Mouse (Mus musculus) kidney, embryonic 14.5 days (tissue): ENCODE data around the gene Lrsam1. TPM values are rescaled to one million over a fixed set of nuclear protein-coding genes. Genes with fewer than 3 reads are reported as not detected.

Experiments
- ATAC-seq: fragments of 200-750 bp; cut with Nextera tagmentation; 2 replicates; pipeline ENCODE4 v1.8.0; 2017; ENCODE audit warnings: moderate number of reproducible peaks, mild to moderate bottlenecking, moderate TSS enrichment, moderate library complexity; ENCODE audit not compliant: low FRiP score, low TSS enrichment
- H3K27ac ChIP-seq: fragments of 300-500 bp; sonication (generic); 2 replicates; pipeline ENCODE4 v1.5.1; 2014; ENCODE audit warnings: low read depth, mild to moderate bottlenecking, low read length, moderate library complexity, mixed read lengths
- H3K27me3 ChIP-seq: fragments of 300-500 bp; sonication (generic); 2 replicates; pipeline ENCODE4 v1.6.1; 2014; ENCODE audit warnings: mild to moderate bottlenecking, low read length; ENCODE audit not compliant: control insufficient read depth, insufficient read depth
- H3K36me3 ChIP-seq: fragments of 300-500 bp; sonication (generic); 2 replicates; pipeline ENCODE4 v1.6.1; 2014; ENCODE audit warnings: low read length, mixed read lengths; ENCODE audit not compliant: control insufficient read depth, insufficient read depth
- H3K4me1 ChIP-seq: fragments of 300-500 bp; sonication (generic); 2 replicates; pipeline ENCODE4 v1.6.1; 2014; ENCODE audit warnings: low read length, mixed read lengths; ENCODE audit not compliant: control insufficient read depth, insufficient read depth
- H3K4me2 ChIP-seq: fragments of 300-500 bp; sonication (generic); replicated peaks from 2 replicates; pipeline ENCODE4 v1.6.1; 2014; ENCODE audit warnings: low read depth, mild to moderate bottlenecking, low read length
- H3K4me3 ChIP-seq: fragments of 300-500 bp; sonication (generic); 2 replicates; pipeline ENCODE4 v1.5.1; 2014; ENCODE audit warnings: mild to moderate bottlenecking, low read length
- H3K9ac ChIP-seq: fragments of 300-500 bp; sonication (generic); 2 replicates; pipeline ENCODE4 v1.6.1; 2014; ENCODE audit warnings: low read depth, mild to moderate bottlenecking, low read length, moderate library complexity
- H3K9me3 ChIP-seq: fragments of 300-500 bp; sonication (generic); 2 replicates; pipeline ENCODE4 v1.6.1; 2016; ENCODE audit warnings: low read length; ENCODE audit not compliant: control insufficient read depth
- WGBS: fragments of 180-500 bp; shearing (Covaris S2); extraction: QIAGEN DNeasy Blood & Tissue Kit; methylation state at CpG from one replicate; pipeline ENCODE4 v1.1.7; 2014; 5-methylcytosine and 5-hydroxymethylcytosine counted together
- polyA plus RNA-seq: library from polyadenylated mRNA; unstranded; fragments of >200 nt; fragmentation: Nextera tagmentation; extraction: Ambion mirVana; gene quantifications from 2 replicates; pipeline ENCODE4 v1.2.1, GENCODE M21; 2014

Gene Lrsam1
- polyA plus RNA-seq, 1 experiment from 2014 or later: 8.8 TPM

- ATAC-seq: no peak
- Histone ChIP-seq H3K27ac (no peak overlapping the region), H3K4me1 (no peaks in the 10 kb centered on the region), H3K4me2 (no peak overlapping the region), H3K27me3 (no peaks in the 10 kb centered on the region), H3K36me3 (peaks cover 56% of the 10 kb centered on the region), H3K9me3 (no peaks in the 10 kb centered on the region), H3K4me3 (no peak overlapping the region), H3K9ac (no peak overlapping the region)
- WGBS: 88% methylated on average over 24 of the region's 24 CpGs
Measured at GRCm38 (mm10) chr2:32923551-32924250, 37.7 kb downstream of the Lrsam1 start.

GRCm38 (mm10) chr2:32922564-32922963 lies 38.9 kb downstream of the Lrsam1 start:
- Histone ChIP-seq H3K27me3 (no peaks in the 10 kb centered on the region), H3K36me3 (peaks cover 58% of the 10 kb centered on the region), H3K9ac (no peak overlapping the region), H3K4me2 (no peak overlapping the region), H3K4me3 (no peak overlapping the region), H3K4me1 (no peaks in the 10 kb centered on the region), H3K9me3 (no peaks in the 10 kb centered on the region), H3K27ac (no peak overlapping the region)
- WGBS: 90% methylated on average over 13 of the region's 13 CpGs
- no peak for ATAC-seq

- no peak overlapping the region for H3K4me3 ChIP-seq
- H3K9ac ChIP-seq: no peak overlapping the region
- no peak overlapping the region for H3K27ac ChIP-seq
- no peak overlapping the region for H3K4me2 ChIP-seq
- WGBS: 91% methylated on average over 15 of the region's 15 CpGs
- H3K9me3 ChIP-seq: no peaks in the 10 kb centered on the region
- H3K4me1 ChIP-seq: no peaks in the 10 kb centered on the region
- ATAC-seq: no peak
- H3K27me3 ChIP-seq: no peaks in the 10 kb centered on the region
- peaks cover 58% of the 10 kb centered on the region for H3K36me3 ChIP-seq
Measured at GRCm38 (mm10) chr2:32921801-32922380, 39.5 kb downstream of the Lrsam1 start.

GRCm38 (mm10) chr2:32921235-32921634 lies 40.2 kb downstream of the Lrsam1 start:
- Histone ChIP-seq H3K36me3 (peaks cover 61% of the 10 kb centered on the region), H3K9me3 (no peaks in the 10 kb centered on the region)

GRCm38 (mm10) chr2:32918391-32918790 lies 43.0 kb downstream of the Lrsam1 start:
- Histone ChIP-seq H3K9me3 (no peaks in the 10 kb centered on the region), H3K36me3 (peaks cover 56% of the 10 kb centered on the region), H3K4me3 (no peak overlapping the region), H3K9ac (no peak overlapping the region), H3K27ac (no peak overlapping the region), H3K4me2 (no peak overlapping the region), H3K4me1 (peaks cover 11% of the 10 kb centered on the region), H3K27me3 (no peaks in the 10 kb centered on the region)
- 62% methylated on average over 9 of the region's 9 CpGs for WGBS
- no peak for ATAC-seq

More at GRCm38 (mm10) chr2:32921235-32921634, 40.2 kb downstream of the Lrsam1 start:
- H3K9ac ChIP-seq: no peak overlapping the region
- no peaks in the 10 kb centered on the region for H3K4me1 ChIP-seq
- WGBS: 89% methylated on average over 7 of the region's 7 CpGs
- no peak for ATAC-seq
- H3K27me3 ChIP-seq: no peaks in the 10 kb centered on the region
- no peak overlapping the region for H3K4me3 ChIP-seq
- no peak overlapping the region for H3K4me2 ChIP-seq
- no peak overlapping the region for H3K27ac ChIP-seq

GRCm38 (mm10) chr2:32917526-32917925 lies 43.9 kb downstream of the Lrsam1 start:
- Histone ChIP-seq H3K4me3 (no peak overlapping the region), H3K36me3 (peaks cover 54% of the 10 kb centered on the region), H3K27ac (no peak overlapping the region), H3K9ac (no peak overlapping the region), H3K27me3 (no peaks in the 10 kb centered on the region), H3K9me3 (no peaks in the 10 kb centered on the region), H3K4me2 (no peak overlapping the region), H3K4me1 (peaks cover 11% of the 10 kb centered on the region)
- no peak for ATAC-seq
- 82% methylated on average over 11 of the region's 11 CpGs for WGBS

GRCm38 (mm10) chr2:32914896-32915295 lies 46.5 kb downstream of the Lrsam1 start:
- H3K27ac ChIP-seq: peak overlapping the region; percentile 82
- no peaks in the 10 kb centered on the region for H3K27me3 ChIP-seq
- peaks cover 11% of the 10 kb centered on the region for H3K4me1 ChIP-seq
- no peak overlapping the region; the same call in 1 of the 2 replicates for H3K9ac ChIP-seq
- H3K9me3 ChIP-seq: no peaks in the 10 kb centered on the region
- peaks cover 46% of the 10 kb centered on the region for H3K36me3 ChIP-seq
- WGBS: 34% methylated on average over 3 of the region's 3 CpGs
- H3K4me2 ChIP-seq: no peak overlapping the region
- no peak overlapping the region for H3K4me3 ChIP-seq
- ATAC-seq: peak; percentile 40; the same call in 1 of the 2 replicates

- no peak for ATAC-seq
Measured at GRCm38 (mm10) chr2:32914362-32914761, 47.1 kb downstream of the Lrsam1 start.

GRCm38 (mm10) chr2:32912210-32912804 lies 49.1 kb downstream of the Lrsam1 start:
- no peaks in the 10 kb centered on the region for H3K9me3 ChIP-seq
- H3K4me1 ChIP-seq: peaks cover 27% of the 10 kb centered on the region
- no peak overlapping the region for H3K4me3 ChIP-seq
- H3K36me3 ChIP-seq: peaks cover 32% of the 10 kb centered on the region; the same call in 1 of the 2 replicates
- 32% methylated on average over 19 of the region's 19 CpGs for WGBS
- peak; percentile 8; the same call in 1 of the 2 replicates for ATAC-seq
- H3K9ac ChIP-seq: no peak overlapping the region
- no peaks in the 10 kb centered on the region for H3K27me3 ChIP-seq
- no peak overlapping the region for H3K27ac ChIP-seq
- no peak overlapping the region for H3K4me2 ChIP-seq

More at GRCm38 (mm10) chr2:32914362-32914761, 47.1 kb downstream of the Lrsam1 start:
- Histone ChIP-seq H3K4me1 (peaks cover 11% of the 10 kb centered on the region), H3K27ac (peak overlapping the region; percentile 82), H3K4me2 (no peak overlapping the region), H3K27me3 (no peaks in the 10 kb centered on the region), H3K9ac (peak overlapping the region; percentile 48), H3K36me3 (peaks cover 40% of the 10 kb centered on the region), H3K4me3 (no peak overlapping the region), H3K9me3 (no peaks in the 10 kb centered on the region)
- 61% methylated on average over 5 of the region's 5 CpGs for WGBS
